Mouse (Mus musculus): Measurements from ENCODE around the gene Emx2. TPM values are rescaled to one million over a fixed set of nuclear protein-coding genes. Genes with fewer than 3 reads are reported as not detected.

Gene Emx2
- polyA plus RNA-seq, 1 experiment from 2014 or later, result not detected

DNA sequence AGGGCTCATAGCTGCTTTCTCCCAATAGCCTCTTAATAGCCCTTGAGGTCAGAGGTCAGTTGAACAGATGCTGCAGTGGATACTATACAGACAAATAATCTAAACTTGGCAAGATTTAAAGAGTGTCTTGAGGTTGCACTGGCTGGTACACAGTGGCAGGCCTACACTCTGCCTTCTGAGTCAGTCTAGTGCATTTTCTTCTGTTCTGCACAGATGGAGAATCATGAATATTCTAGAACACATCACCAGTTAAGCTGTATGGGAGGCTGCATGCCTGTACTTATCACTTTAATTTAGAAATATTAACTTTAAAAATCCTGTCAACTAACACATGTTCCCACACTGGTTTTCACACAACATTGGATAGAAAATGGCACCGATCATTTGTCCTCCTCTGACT is 34.1 kb downstream of the Emx2 start:
- Histone ChIP-seq H3K9ac (no peak overlapping the region), H3K4me2 (replicated peaks) (no peak overlapping the region), H3K4me3 (replicated peaks; ENCODE audit: low read length) (no peak overlapping the region), H3K27me3 (ENCODE audit: control insufficient read depth, insufficient read depth, low read length) (no peaks in the 10 kb centered on the region), H3K36me3 (replicated peaks; ENCODE audit: control insufficient read depth, insufficient read depth) (no peaks in the 10 kb centered on the region), H3K27ac (no peak overlapping the region), H3K9me3 (ENCODE audit: control insufficient read depth, low read length) (no peaks in the 10 kb centered on the region), H3K4me1 (replicated peaks; ENCODE audit: control insufficient read depth, insufficient read depth, low read length) (no peaks in the 10 kb centered on the region)
- no peak for ATAC-seq (ENCODE audit: low FRiP score)
- no peak for DNase-seq (ENCODE audit: low spot score)
- 92% methylated on average over 1 of the region's 1 CpGs for WGBS

DNA sequence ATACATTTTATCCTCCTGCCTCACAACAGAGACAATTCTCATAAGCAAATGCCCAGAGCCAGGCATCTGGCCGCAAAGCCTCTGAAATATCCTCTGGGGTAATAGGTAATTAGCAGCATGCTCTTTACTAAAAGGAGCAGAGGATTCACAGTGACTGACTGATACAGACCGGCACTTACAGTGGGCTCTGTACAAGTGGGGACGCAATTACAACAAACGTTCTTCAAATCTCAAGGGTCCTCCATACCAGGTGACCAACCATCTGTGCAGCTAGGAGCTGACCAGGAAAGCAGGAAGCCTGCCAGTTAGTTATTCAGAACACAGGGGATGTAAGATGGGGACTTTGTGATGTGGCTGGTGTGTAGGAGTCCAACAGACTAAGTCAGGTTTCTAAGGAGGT is 38.7 kb downstream of the Emx2 start:
- H3K4me2 ChIP-seq (replicated peaks), result no peak overlapping the region
- no peaks in the 10 kb centered on the region for H3K4me1 ChIP-seq (replicated peaks; ENCODE audit: control insufficient read depth, insufficient read depth, low read length)
- H3K4me3 ChIP-seq (replicated peaks; ENCODE audit: low read length), result no peak overlapping the region
- no peaks in the 10 kb centered on the region for H3K9me3 ChIP-seq (ENCODE audit: control insufficient read depth, low read length)
- no peak overlapping the region for H3K9ac ChIP-seq
- DNase-seq (ENCODE audit: low spot score) (no peak), ATAC-seq (ENCODE audit: low FRiP score) (no peak)
- no peaks in the 10 kb centered on the region for H3K27me3 ChIP-seq (ENCODE audit: control insufficient read depth, insufficient read depth, low read length)
- H3K36me3 ChIP-seq (replicated peaks; ENCODE audit: control insufficient read depth, insufficient read depth), result no peaks in the 10 kb centered on the region
- H3K27ac ChIP-seq, result no peak overlapping the region
- WGBS, result 38% methylated on average over 4 of the region's 4 CpGs

DNA sequence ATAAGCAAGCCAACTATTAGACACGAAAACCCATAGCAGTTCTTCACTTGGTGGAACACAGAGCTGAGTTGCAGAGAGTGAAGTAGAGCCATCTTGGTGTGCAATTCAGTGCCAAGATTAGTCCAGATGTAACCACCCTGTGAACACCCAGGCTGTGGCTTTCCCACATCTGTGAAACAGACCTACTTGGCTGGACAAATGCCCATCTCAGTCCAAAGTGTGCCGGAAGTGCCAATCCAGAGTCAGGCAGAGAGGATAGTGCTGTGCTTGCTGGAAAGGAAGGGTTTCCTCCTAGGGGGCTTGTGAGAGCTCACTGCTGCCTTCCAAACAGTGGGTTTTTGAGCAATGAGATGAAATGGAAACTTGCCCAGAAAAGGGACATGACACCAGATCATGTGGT is 50.7 kb downstream of the Emx2 start:
- Histone ChIP-seq H3K27ac (no peak overlapping the region), H3K27me3 (ENCODE audit: control insufficient read depth, insufficient read depth, low read length) (no peaks in the 10 kb centered on the region), H3K9me3 (ENCODE audit: control insufficient read depth, low read length) (no peaks in the 10 kb centered on the region), H3K36me3 (replicated peaks; ENCODE audit: control insufficient read depth, insufficient read depth) (no peaks in the 10 kb centered on the region), H3K4me1 (replicated peaks; ENCODE audit: control insufficient read depth, insufficient read depth, low read length) (no peaks in the 10 kb centered on the region), H3K9ac (no peak overlapping the region), H3K4me2 (replicated peaks) (no peak overlapping the region), H3K4me3 (replicated peaks; ENCODE audit: low read length) (no peak overlapping the region)
- DNase-seq (ENCODE audit: low spot score) (no peak), ATAC-seq (ENCODE audit: low FRiP score) (no peak)
- 91% methylated on average over 2 of the region's 2 CpGs for WGBS

DNA sequence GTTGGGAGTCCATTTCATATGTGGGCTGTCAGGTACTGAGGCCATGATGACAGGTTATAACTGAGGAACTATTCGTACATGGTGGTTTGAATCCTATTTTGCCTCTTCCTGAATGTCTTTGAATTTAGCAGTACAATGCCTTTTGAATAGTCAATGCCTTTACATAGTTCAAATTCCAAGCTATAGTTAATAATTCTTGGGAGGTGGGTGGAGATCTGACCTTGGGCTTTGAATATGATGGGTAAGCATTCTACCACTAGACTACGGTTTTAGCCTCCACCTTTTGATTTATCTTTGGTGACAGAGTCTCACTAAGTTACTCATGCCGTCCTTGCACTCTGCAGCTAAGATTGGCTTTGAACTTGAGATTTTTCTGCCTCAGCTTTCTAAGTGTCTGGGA is 55.0 kb downstream of the Emx2 start:
- H3K4me2 ChIP-seq (replicated peaks), result no peak overlapping the region
- H3K27ac ChIP-seq, result no peak overlapping the region
- H3K9ac ChIP-seq, result no peak overlapping the region
- H3K4me1 ChIP-seq (replicated peaks; ENCODE audit: control insufficient read depth, insufficient read depth, low read length), result no peaks in the 10 kb centered on the region
- no peaks in the 10 kb centered on the region for H3K36me3 ChIP-seq (replicated peaks; ENCODE audit: control insufficient read depth, insufficient read depth)
- 85% methylated on average over 3 of the region's 3 CpGs for WGBS
- H3K4me3 ChIP-seq (replicated peaks; ENCODE audit: low read length), result no peak overlapping the region
- ATAC-seq (ENCODE audit: low FRiP score) (no peak), DNase-seq (ENCODE audit: low spot score) (no peak)
- no peaks in the 10 kb centered on the region for H3K9me3 ChIP-seq (ENCODE audit: control insufficient read depth, low read length)
- H3K27me3 ChIP-seq (ENCODE audit: control insufficient read depth, insufficient read depth, low read length), result no peaks in the 10 kb centered on the region

Other genes starting within 250 kb of the Emx2 start
- gene Kcnk18, start 239.2 kb upstream of the Emx2 start, polyA plus RNA-seq (2014; fragmentation: Nextera tagmentation; extraction: Ambion mirVana), result not detected in 2 replicates
- gene Slc18a2, start 197.5 kb upstream of the Emx2 start, polyA plus RNA-seq (2014; fragmentation: Nextera tagmentation; extraction: Ambion mirVana), result 17.7 and 19.8 TPM in 2 replicates
- gene Rps12-ps3, start 136.1 kb upstream of the Emx2 start, polyA plus RNA-seq (2014; fragmentation: Nextera tagmentation; extraction: Ambion mirVana), result 16.6 and 17.1 TPM in 2 replicates
- 17.5 and 18.6 TPM in 2 replicates for gene Pdzd8, start 112.6 kb upstream of the Emx2 start, polyA plus RNA-seq (2014; fragmentation: Nextera tagmentation; extraction: Ambion mirVana)

Data from hindbrain, embryonic 14.5 days (tissue).